Mouse (Mus musculus): ENCODE data around the gene Nfkbie.

Nfkbie gene

DNA sequence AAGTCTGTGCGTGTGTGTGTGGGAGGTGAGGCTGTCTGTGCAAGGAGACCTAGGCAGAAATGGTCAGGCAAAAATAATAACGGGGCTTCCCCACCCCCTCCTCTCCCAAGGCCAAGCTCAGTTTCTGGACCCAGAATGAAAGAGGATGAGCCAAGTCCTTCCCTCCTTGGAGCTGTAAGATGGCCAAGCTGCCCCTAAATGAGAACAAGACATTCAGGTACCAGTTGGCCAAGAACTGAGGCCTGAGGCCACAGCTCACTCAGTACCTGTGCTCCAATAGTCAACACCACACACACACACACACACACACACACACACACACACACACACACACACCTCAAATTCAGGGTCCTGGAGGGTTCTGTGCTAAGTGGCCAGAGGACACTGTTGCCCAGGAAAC lies 12.8 kb upstream of the Nfkbie start:
- in situ Hi-C loops (cut with MboI, MseI): loop anchor here in 1 of 2 experiments (10.0 kb wide), 1 partner anchor 528 kb away; no protein-coding TSS in a partner anchor

DNA sequence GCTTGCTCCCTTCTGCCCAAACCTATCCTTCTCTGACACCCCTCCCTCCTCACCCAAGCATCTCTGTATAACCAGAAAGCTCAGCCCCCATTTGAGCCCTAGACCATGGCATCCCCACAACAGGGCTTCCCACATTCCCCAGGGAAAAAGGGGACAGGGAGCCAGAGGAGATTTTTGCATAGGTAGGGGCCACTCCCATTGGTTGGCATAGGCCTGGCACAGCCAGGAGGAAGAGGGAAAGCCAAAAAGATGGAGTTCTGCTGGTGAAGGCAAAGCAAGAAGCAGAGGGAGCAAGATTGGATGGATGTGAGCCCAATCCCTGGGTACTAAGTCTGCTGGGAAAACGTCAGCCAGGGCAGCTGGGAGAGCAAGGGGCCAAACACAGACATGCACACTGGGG lies 12.4 kb upstream of the Nfkbie start:
- in situ Hi-C loops (cut with MboI, MseI): loop anchor here in 1 of 2 experiments (10.0 kb wide), 1 partner anchor 528 kb away; no protein-coding TSS in a partner anchor

DNA sequence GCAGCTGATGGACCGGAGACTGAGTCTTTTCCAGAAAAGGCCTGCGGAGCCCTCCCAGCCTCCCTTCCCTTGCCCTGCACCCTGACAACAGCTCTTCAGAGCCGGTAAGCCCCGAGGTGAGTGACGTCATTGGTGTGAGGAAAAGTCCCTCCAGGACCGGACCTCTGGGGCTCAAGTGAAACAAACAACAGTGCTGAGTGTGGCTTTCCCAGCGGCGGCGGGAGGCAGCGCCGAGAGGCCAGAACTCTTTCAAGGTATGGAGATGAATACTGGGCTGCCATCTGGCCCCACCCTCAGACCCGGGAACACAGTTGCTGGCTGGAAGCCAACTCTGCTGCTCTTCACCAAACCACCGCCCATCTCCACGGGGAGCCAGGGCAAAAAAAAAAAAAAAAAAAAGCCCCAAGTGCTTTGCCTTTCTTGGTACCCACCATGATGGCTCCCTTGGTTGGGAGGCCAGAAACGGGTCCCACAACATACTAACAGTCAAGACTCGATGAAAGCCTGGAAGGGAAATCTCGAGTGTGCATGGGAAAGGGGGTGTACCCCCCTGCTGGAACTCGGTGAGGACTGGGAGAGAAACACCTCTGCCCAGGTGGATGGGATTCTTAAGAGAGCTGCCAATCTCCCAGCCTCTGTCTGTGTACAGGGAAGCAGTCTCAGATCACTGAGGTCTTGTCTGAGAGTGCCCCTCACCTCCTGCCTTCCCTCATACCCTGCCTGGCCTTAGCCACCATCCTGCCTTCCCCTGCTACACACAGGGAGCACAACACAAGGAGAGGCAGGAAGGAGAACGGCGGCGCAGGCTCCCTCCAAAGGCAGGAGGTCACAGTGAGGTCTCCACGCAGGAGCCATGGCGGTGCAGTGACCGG lies 11.3 kb upstream of the Nfkbie start:
- in situ Hi-C loops (cut with MboI, MseI): loop anchor here in 1 of 2 experiments (10.0 kb wide), 1 partner anchor 529 kb away; no protein-coding TSS in a partner anchor

- in situ Hi-C loops (cut with MboI, MseI): loop anchor here in 1 of 2 experiments (10.0 kb wide), 1 partner anchor 530 kb away; no protein-coding TSS in a partner anchor
Observed at GRCm38 (mm10) chr17:45544873-45545277, 10.6 kb upstream of the Nfkbie start.

DNA sequence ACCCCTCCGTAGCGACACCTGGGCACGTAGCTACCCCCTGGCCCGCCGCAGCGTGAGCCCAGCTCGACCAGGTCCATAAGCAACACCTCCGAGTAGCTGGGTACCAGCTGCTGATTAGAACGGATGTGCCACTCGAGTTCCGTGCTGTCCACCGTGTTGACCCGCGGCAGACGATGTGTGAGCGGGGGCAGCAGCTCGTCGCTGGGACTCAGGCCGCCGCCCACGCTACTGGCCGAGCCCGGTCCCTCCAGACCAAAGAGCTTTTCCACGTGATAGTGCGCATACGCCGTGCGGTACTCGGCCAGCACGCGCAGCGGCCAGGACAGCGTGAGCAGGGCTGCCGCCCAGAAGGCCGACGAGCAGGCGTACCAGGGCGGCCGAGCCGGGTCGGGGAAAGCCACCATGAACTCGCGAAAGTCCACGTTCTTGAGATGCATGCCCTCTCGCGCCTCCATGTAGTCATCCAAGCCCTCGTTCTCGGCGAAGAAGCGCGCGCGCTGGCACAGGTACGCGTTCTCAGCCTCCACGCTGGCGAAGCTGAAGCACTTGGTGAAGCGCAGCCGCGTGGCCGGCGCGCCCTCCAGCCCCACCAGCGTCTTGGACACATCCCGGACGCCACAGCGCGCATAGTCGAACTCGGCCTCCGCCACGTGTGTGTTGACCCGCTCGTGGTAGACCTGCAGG lies 10.1 kb upstream of the Nfkbie start:
- in situ Hi-C loops (cut with MboI, MseI): loop anchor here in 1 of 2 experiments (10.0 kb wide), 1 partner anchor 531 kb away; no protein-coding TSS in a partner anchor

GRCm38 (mm10) chr17:45546941-45547340 lies 8.6 kb upstream of the Nfkbie start:
- in situ Hi-C loops (cut with MboI, MseI): loop anchor here in 1 of 2 experiments (10.0 kb wide), 1 partner anchor 532 kb away; no protein-coding TSS in a partner anchor

GRCm38 (mm10) chr17:45547461-45548190 lies 7.9 kb upstream of the Nfkbie start:
- in situ Hi-C loops (cut with MboI, MseI): loop anchor here in 1 of 2 experiments (10.0 kb wide), 1 partner anchor 533 kb away; no protein-coding TSS in a partner anchor

DNA sequence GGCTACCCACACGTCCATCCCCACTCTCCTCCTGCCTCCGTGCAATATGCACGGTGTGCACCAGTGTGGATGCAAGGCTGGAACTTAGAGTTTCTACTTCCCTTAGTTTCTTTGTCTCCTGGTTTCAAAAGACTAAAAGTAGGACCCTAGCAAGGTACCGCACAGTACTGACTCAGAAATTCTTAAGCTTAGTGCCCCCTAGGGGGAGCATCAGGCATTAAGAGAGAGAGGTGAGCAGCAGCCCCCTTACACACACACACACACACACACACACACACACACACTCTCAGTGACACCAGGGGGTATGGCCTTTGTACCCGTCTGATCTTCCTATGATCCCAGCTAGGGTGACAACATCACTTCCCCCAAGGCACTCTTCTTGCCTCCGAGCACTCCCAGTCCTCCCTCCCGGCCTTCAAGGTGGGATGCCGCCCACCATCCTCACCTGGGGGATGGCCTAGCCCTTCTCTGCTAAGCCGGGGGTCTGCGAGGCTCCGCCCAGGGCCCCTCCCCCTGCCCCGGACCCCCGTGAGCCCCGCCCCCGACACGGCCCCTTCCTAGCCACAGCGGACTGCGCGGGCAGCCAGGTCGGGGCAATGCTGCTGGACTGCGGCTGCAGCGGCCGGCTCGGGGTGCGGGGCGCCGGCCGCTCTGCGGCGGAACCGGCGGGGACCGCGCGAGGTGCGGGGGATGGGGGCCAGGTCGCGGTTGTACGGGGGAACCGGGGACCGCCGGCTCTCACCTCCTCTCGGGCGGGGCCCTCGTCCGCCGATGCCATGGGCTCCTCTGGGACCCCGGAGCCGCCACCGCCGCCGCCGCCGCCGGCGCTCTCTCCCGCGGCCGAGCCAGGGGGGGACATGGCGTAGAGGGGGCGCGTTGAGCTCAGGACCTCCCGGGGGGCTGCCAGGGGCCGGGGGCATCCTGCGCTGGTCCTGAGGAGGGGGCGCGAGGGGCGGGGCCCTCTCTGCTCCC lies 6.7 kb upstream of the Nfkbie start:
- in situ Hi-C loops (cut with MboI, MseI): loop anchor here in 1 of 2 experiments (10.0 kb wide), 1 partner anchor 534 kb away; no protein-coding TSS in a partner anchor

- in situ Hi-C loops (cut with MboI, MseI): loop anchor here (5.0 to 10.0 kb wide), 2 partner anchors 72 to 535 kb away; partner anchors contain the start of gene Spats1 (in 2 of the 2)
Observed at GRCm38 (mm10) chr17:45549617-45550181, 5.8 kb upstream of the Nfkbie start, which contains the start of gene Tmem151b. Tmem151b (minus strand) TSS chr17:45549677.

- in situ Hi-C loops (cut with MboI, MseI): loop anchor here (5.0 kb wide), 1 partner anchor 73 kb away; the partner anchor contains the start of gene Spats1 (in 2 of the 2)
Observed at GRCm38 (mm10) chr17:45550253-45550652, 5.2 kb upstream of the Nfkbie start.

DNA sequence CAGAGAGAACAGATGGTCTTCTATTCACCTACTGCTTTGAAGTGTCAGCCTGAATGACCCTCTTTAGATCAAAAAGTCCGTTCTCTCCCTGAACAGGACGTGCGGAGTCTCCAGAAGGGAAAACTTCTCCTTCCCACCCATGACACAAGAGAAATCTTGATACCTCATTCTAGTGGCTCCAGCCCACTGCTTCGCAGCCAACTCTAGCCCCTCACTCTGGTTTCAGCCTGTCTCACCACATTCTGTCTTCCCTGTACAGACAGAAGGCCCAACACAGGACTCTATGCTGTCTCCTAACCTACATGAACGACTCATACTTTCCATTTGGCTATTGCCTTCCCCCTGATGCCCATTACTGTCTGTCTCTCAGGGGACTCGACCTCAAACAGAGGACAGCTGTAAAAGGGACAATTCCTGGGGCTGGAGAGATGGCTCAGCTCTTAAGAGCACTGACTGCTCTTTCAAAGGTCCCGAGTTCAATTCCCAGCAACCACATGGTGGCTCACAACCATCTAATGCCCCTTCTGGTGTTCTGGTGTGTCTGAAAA lies 4.2 kb upstream of the Nfkbie start:
- in situ Hi-C loops (cut with MboI, MseI): loop anchor here (5.0 kb wide), 1 partner anchor 74 kb away; the partner anchor contains the start of gene Spats1 (in 2 of the 2)

DNA sequence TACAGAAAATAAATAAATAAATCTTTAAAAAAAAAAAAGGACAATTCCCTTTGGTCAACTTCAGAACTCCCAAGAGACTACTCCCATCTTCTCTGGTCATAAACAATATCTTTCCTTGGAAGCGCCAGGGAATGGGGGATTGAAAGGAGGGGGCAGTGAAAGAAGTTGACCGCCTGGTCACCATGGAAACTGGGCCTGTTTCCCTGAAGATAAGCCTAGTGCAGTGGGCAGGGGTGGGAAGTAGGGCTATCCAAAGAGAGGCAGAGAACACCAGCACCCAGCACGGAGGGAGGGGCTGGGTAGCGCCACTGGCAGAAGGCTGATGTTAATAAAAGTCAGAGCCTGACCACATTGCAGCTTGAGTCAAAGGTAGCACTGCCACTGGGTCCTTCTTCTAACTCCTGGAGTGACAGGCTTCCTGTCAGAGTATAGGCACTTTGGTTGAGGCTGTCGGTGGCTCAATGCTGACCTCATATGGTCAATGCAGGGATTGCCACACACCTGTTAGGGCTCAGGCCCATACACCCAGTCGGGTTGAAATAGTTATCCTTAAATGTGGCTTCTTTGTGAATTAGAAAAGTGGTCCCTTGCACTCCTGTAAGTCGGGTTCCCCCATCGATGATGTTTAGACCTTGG lies 3.6 kb upstream of the Nfkbie start:
- in situ Hi-C loops (cut with MboI, MseI): loop anchor here (5.0 kb wide), 1 partner anchor 75 kb away; the partner anchor contains the start of gene Spats1 (in 2 of the 2)

DNA sequence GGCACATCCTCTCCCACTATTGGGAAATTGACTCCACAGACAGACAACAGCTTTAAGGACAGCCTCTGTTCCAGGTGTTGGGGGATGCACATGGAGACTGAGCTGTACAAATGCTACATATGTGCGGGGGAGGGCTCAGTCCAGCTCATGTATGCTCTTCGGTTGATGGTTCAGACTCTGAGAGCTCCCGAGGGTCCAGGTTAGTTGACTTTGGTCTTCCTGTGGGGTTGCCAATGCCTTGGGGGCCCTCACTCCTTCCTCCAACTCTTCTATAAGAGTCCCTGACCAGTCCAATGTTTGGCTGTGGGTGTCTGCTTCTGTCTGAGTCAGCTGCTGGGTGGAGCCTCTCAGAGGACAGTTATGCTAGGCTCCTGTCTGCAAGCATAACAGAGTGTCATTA lies 2.4 kb upstream of the Nfkbie start:
- in situ Hi-C loops (cut with MboI, MseI): loop anchor here (5.0 kb wide), 1 partner anchor 76 kb away; the partner anchor contains the start of gene Spats1 (in 2 of the 2)

GRCm38 (mm10) chr17:45554420-45554819 lies 1.1 kb upstream of the Nfkbie start:
- in situ Hi-C loops (cut with MboI, MseI): loop anchor here (5.0 kb wide), 1 partner anchor 77 kb away; the partner anchor contains the start of gene Spats1 (in 2 of the 2)

DNA sequence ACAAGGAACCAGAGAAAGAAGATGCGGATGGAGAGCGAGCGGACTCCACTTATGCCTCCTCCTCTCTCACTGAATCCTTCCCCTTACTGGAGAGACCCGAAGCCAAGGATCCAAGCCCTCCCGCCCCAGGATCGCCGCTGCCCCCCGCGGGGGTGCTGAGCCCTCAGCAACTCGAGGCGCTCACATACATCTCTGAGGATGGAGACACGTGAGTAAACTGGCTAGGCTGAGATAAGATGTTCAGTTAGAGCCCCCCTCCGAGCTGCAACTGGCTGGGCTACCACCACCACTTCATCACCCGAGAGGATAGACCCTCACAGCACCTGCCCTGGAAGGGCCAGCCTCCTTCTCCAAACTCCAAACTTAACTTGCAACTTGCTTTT lies 595 bp downstream of the Nfkbie start:
- in situ Hi-C loops (cut with MboI, MseI): no loop called here

GRCm38 (mm10) chr17:45556514-45557245 lies 1.2 kb downstream of the Nfkbie start:
- in situ Hi-C loops (cut with MboI, MseI): no loop called here

GRCm38 (mm10) chr17:45557246-45557824 lies 1.8 kb downstream of the Nfkbie start:
- in situ Hi-C loops (cut with MboI, MseI): no loop called here
